Mouse (Mus musculus) midbrain, embryonic 13.5 days (tissue): ENCODE measurements around the gene Bmper. TPM values are rescaled to one million over a fixed set of nuclear protein-coding genes. Genes with fewer than 3 reads are reported as not detected.

ENCODE experiments used
- ATAC-seq: fragments of 200-750 bp; cut with Nextera tagmentation; 2 replicates; pipeline ENCODE4 v1.8.0; 2017; ENCODE audit warnings: mild to moderate bottlenecking, moderate TSS enrichment, moderate library complexity
- H3K27ac ChIP-seq: fragments of 300-500 bp; sonication (generic); 2 replicates; pipeline ENCODE4 v1.5.1; 2015; ENCODE audit warnings: inconsistent platforms, mild to moderate bottlenecking, moderate library complexity
- H3K27me3 ChIP-seq: fragments of 300-500 bp; sonication (generic); 2 replicates; pipeline ENCODE4 v1.6.1; 2015; ENCODE audit warnings: mild to moderate bottlenecking, inconsistent platforms
- H3K36me3 ChIP-seq: fragments of 300-500 bp; sonication (generic); 2 replicates; pipeline ENCODE4 v1.6.1; 2015; ENCODE audit warnings: mild to moderate bottlenecking, inconsistent platforms
- H3K4me1 ChIP-seq: fragments of 300-500 bp; sonication (generic); replicated peaks from 2 replicates; pipeline ENCODE4 v1.6.1; 2015; ENCODE audit warnings: inconsistent platforms
- H3K4me2 ChIP-seq: fragments of 300-500 bp; sonication (generic); replicated peaks from 2 replicates; pipeline ENCODE4 v1.6.1; 2015; ENCODE audit warnings: moderate library complexity, mild to moderate bottlenecking, inconsistent platforms
- H3K4me3 ChIP-seq: fragments of 300-500 bp; sonication (generic); replicated peaks from 2 replicates; pipeline ENCODE4 v1.5.1; 2015; ENCODE audit warnings: mild to moderate bottlenecking, inconsistent platforms
- H3K9ac ChIP-seq: fragments of 300-500 bp; sonication (generic); replicated peaks from 2 replicates; pipeline ENCODE4 v1.6.1; 2015; ENCODE audit warnings: mild to moderate bottlenecking, inconsistent platforms
- H3K9me3 ChIP-seq: fragments of 300-500 bp; sonication (generic); 2 replicates; pipeline ENCODE4 v1.6.1; 2016; ENCODE audit warnings: mild to moderate bottlenecking, inconsistent platforms
- WGBS: fragments of 180-500 bp; shearing (Covaris S2); methylation state at CpG from one replicate; pipeline ENCODE4 v1.1.7; 2015; 5-methylcytosine and 5-hydroxymethylcytosine counted together
- polyA plus RNA-seq: library from polyadenylated mRNA; unstranded; fragments of >200 nt; fragmentation: Nextera tagmentation; extraction: Ambion mirVana; gene quantifications from 2 replicates; pipeline ENCODE4 v1.2.1, GENCODE M21; 2015

The Bmper gene
- polyA plus RNA-seq, 1 experiment from 2014 or later = 3.8 TPM

GRCm38 (mm10) chr9:23412956-23413355 lies 190.1 kb downstream of the Bmper start:
- no peaks in the 10 kb centered on the region; the same call in 1 of the 2 replicates for H3K36me3 ChIP-seq
- no peaks in the 10 kb centered on the region for H3K27me3 ChIP-seq
- H3K4me2 ChIP-seq = no peak overlapping the region
- no peak overlapping the region for H3K4me3 ChIP-seq
- ATAC-seq = no peak
- H3K4me1 ChIP-seq = no peaks in the 10 kb centered on the region
- H3K27ac ChIP-seq = no peak overlapping the region
- no peak overlapping the region for H3K9ac ChIP-seq
- 74% methylated on average over 2 of the region's 2 CpGs for WGBS
- H3K9me3 ChIP-seq = peaks cover 10% of the 10 kb centered on the region; the same call in 1 of the 2 replicates

DNA sequence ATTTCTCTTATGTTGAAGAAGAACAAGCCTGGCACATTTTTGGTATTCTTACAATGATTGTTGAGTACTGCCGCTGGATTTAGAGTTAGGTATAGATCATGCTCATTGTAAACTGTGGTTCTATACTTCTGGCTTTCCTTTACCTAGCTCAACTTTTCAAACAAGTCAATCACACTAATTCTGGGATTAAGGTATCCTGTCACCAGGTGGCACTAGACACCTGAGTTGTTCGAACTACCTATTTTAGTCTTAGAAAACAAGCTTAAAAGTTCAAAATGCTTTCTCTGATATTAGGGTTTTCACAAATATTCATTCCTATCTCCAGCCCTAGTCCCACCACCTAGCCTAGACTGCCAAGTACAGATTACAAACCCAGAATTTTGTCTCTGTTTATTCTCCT lies 196.2 kb downstream of the Bmper start:
- no peaks in the 10 kb centered on the region for H3K36me3 ChIP-seq
- WGBS = 94% methylated on average over 2 of the region's 2 CpGs
- no peak overlapping the region for H3K27ac ChIP-seq
- peaks cover 10% of the 10 kb centered on the region; the same call in 1 of the 2 replicates for H3K9me3 ChIP-seq
- no peak overlapping the region for H3K4me2 ChIP-seq
- no peaks in the 10 kb centered on the region for H3K27me3 ChIP-seq
- ATAC-seq = no peak
- H3K4me3 ChIP-seq = no peak overlapping the region
- H3K9ac ChIP-seq = no peak overlapping the region
- H3K4me1 ChIP-seq = no peaks in the 10 kb centered on the region

DNA sequence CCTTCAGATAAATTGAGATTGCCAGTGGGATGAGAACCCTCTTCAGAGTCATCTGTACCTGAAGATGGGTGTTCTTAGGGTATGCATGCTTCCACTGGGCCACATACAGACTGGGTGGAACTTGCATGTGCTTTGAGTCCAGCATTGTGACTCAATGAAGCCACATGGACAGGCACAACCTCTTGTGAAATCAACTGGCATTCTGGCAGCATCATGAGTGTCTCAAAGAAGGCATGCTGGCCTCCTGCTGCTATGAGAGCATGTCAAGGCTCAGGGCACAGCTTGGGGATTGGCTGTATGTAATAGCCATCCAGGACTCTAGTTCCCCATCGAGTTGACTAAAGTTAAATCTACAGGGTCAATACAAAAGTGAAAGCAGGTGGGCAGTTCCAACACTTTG lies 200.9 kb downstream of the Bmper start:
- Histone ChIP-seq H3K4me2 (no peak overlapping the region), H3K36me3 (no peaks in the 10 kb centered on the region), H3K4me3 (no peak overlapping the region), H3K4me1 (no peaks in the 10 kb centered on the region), H3K27me3 (no peaks in the 10 kb centered on the region), H3K9ac (no peak overlapping the region), H3K9me3 (no peaks in the 10 kb centered on the region), H3K27ac (no peak overlapping the region)
- ATAC-seq = no peak
- WGBS = 75% methylated on average over 1 of the region's 1 CpGs

GRCm38 (mm10) chr9:23432631-23433030 lies 209.8 kb downstream of the Bmper start:
- Histone ChIP-seq H3K4me1 (peaks cover 5% of the 10 kb centered on the region; the same call in 1 of the 2 replicates), H3K27me3 (no peaks in the 10 kb centered on the region), H3K4me3 (no peak overlapping the region), H3K36me3 (no peaks in the 10 kb centered on the region), H3K4me2 (no peak overlapping the region), H3K9me3 (no peaks in the 10 kb centered on the region), H3K9ac (no peak overlapping the region), H3K27ac (no peak overlapping the region)
- no peak for ATAC-seq
- 83% methylated on average over 2 of the region's 2 CpGs for WGBS

DNA sequence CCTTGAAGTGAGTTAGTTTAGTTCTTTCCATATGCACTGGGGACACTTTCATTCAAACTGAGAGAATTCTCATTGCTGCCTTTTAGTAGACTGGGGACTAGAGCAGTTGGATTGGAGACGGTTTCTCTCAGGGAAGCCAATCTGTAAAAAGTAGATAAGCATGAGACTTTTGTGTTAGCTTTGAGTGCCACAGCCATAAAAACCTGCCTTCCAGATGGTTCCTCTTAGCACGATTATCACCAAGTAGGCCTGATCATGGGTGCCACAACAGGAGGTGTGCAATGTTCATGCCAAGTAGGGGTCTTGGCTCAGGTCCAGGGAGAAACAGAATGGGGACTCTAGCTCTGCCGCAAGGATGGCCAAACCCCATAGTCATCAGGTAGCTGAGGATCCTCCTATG lies 210.4 kb downstream of the Bmper start:
- no peaks in the 10 kb centered on the region for H3K27me3 ChIP-seq
- peaks cover 5% of the 10 kb centered on the region; the same call in 1 of the 2 replicates for H3K4me1 ChIP-seq
- no peak for ATAC-seq
- H3K4me2 ChIP-seq = no peak overlapping the region
- no peaks in the 10 kb centered on the region for H3K9me3 ChIP-seq
- H3K36me3 ChIP-seq = no peaks in the 10 kb centered on the region
- no peak overlapping the region for H3K27ac ChIP-seq
- H3K4me3 ChIP-seq = no peak overlapping the region
- WGBS = 90% methylated on average over 3 of the region's 3 CpGs
- H3K9ac ChIP-seq = no peak overlapping the region

DNA sequence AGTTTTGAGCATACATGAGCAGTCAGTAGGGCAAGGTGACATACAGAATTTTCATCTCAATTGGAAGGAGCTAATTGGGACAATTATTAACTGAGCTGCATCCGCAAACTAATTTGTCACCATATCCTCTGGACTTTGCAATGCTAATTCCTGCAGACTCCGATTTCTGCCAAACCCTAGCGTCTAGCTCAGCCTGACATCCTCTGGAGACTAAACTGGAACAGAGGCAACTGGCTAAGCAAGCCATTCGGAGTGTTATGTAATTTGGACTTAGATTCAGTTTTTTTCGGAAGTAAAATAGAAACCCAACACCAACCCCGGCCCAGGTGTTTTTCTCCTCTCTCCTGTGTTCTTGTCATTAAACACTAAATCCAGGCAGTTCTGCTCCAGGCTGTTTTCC lies 213.9 kb downstream of the Bmper start:
- ATAC-seq = no peak
- H3K27ac ChIP-seq = no peak overlapping the region
- no peak overlapping the region for H3K4me2 ChIP-seq
- whole genome bisulfite sequencing = 77% methylated on average over 6 of the region's 6 CpGs
- H3K4me3 ChIP-seq = no peak overlapping the region
- no peak overlapping the region for H3K9ac ChIP-seq
- H3K27me3 ChIP-seq = no peaks in the 10 kb centered on the region
- no peaks in the 10 kb centered on the region for H3K36me3 ChIP-seq
- H3K9me3 ChIP-seq = no peaks in the 10 kb centered on the region
- peaks cover 5% of the 10 kb centered on the region; the same call in 1 of the 2 replicates for H3K4me1 ChIP-seq

DNA sequence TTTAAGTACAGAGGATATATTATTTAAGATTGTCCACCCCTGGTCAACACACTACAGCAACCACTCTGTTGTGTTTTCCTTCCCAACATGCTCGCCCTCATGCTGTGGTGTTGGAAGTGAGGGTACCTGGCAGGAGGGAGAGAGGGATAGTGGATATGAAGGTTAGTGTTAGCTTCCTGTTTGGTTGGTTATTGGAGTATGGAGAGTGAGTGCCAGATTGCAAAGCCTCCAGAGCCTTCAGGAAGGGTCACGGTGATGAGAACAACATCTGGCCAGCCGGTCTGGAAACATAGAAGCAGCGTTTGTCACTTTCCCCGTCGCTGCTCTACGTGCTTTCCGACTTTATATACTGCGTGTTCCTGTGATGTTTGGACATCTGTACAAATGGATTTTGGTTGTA lies 215.8 kb downstream of the Bmper start:
- H3K27me3 ChIP-seq = no peaks in the 10 kb centered on the region
- no peak overlapping the region for H3K4me2 ChIP-seq
- H3K9me3 ChIP-seq = no peaks in the 10 kb centered on the region
- H3K4me1 ChIP-seq = no peaks in the 10 kb centered on the region; the same call in 1 of the 2 replicates
- H3K4me3 ChIP-seq = no peak overlapping the region
- no peaks in the 10 kb centered on the region for H3K36me3 ChIP-seq
- no peak overlapping the region for H3K27ac ChIP-seq
- ATAC-seq = no peak
- no peak overlapping the region for H3K9ac ChIP-seq
- WGBS = 93% methylated on average over 9 of the region's 9 CpGs

- Histone ChIP-seq H3K4me2 (no peak overlapping the region), H3K9ac (no peak overlapping the region), H3K4me1 (no peaks in the 10 kb centered on the region; the same call in 1 of the 2 replicates), H3K9me3 (no peaks in the 10 kb centered on the region), H3K36me3 (no peaks in the 10 kb centered on the region), H3K27me3 (no peaks in the 10 kb centered on the region), H3K27ac (no peak overlapping the region), H3K4me3 (no peak overlapping the region)
- WGBS = 62% methylated on average over 5 of the region's 5 CpGs
- ATAC-seq = no peak
These were observed 219.3 kb downstream of the Bmper start for GRCm38 (mm10) chr9:23442168-23442567.

- Histone ChIP-seq H3K36me3 (no peaks in the 10 kb centered on the region), H3K27me3 (no peaks in the 10 kb centered on the region), H3K4me1 (no peaks in the 10 kb centered on the region), H3K9ac (no peak overlapping the region), H3K4me3 (no peak overlapping the region), H3K9me3 (no peaks in the 10 kb centered on the region), H3K4me2 (no peak overlapping the region), H3K27ac (no peak overlapping the region)
- WGBS = 97% methylated on average over 4 of the region's 4 CpGs
- 0 out of 2 replicates have a peak, but pooled peaks have one; percentile 30 for ATAC-seq
These were observed 222.1 kb downstream of the Bmper start for GRCm38 (mm10) chr9:23444975-23445374.

DNA sequence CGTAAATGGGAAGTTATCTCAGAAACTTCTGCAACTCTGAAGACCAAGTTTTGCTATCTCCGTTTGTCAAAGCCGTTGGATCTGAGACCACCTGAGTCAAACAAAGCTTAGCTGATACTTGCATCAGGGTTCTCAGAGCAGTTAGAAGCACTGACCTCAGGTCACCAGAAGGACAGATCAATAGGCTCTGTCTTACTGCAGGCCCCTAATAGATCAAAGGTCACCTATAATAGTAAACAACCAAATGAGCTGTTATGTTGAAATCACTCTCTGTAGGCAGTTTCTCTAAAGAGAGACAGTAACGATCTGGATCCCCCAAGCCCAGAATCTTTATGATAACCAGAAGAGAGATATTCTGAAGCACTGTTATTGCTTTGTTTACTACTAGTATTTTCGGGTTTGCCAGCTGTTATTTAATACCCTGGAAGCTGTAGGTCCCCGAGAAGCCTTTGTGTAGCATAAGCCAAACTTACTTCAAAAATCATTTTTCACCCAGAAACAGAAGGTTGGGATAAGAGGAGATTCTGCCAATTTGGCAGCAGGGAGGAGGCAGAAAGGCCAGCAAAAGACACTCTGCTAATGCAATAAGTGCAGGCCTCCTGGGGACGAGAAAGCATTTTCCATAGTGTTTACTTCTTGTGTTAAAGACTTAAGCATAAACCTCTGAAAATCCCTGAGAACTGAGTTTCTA lies 224.5 kb downstream of the Bmper start:
- Histone ChIP-seq H3K9me3 (no peaks in the 10 kb centered on the region), H3K36me3 (no peaks in the 10 kb centered on the region), H3K4me2 (no peak overlapping the region), H3K27me3 (no peaks in the 10 kb centered on the region), H3K9ac (no peak overlapping the region), H3K4me3 (no peak overlapping the region), H3K4me1 (no peaks in the 10 kb centered on the region), H3K27ac (no peak overlapping the region)
- WGBS = 78% methylated on average over 7 of the region's 7 CpGs
- ATAC-seq = no peak

DNA sequence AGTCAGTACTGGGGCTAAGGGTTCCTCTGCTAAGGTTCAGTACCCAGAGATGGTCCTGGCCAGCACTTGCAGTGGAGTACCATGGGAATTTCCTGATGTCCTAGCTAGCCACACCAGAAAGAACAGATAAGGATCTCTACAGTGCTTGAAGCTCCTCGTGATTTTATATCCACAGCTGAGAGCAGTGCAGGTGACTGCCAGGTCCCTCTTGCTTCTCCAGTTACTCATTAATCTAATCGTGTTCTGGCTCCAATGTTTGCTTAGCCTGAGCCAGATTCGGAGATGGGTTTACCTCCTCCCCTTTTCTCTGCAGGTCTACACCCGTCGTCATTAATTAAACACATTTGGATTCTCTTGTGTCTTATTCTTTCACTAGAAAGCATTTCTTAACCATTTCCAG lies 230.4 kb downstream of the Bmper start:
- no peaks in the 10 kb centered on the region for H3K9me3 ChIP-seq
- no peaks in the 10 kb centered on the region for H3K36me3 ChIP-seq
- H3K4me1 ChIP-seq = no peaks in the 10 kb centered on the region
- H3K27me3 ChIP-seq = no peaks in the 10 kb centered on the region
- no peak overlapping the region for H3K27ac ChIP-seq
- H3K4me2 ChIP-seq = no peak overlapping the region
- H3K9ac ChIP-seq = no peak overlapping the region
- no peak overlapping the region for H3K4me3 ChIP-seq
- no peak for ATAC-seq
- 61% methylated on average over 5 of the region's 5 CpGs for WGBS

- no peak overlapping the region for H3K4me3 ChIP-seq
- no peaks in the 10 kb centered on the region for H3K9me3 ChIP-seq
- no peak overlapping the region for H3K27ac ChIP-seq
- H3K4me1 ChIP-seq = peaks cover 3% of the 10 kb centered on the region; the same call in 1 of the 2 replicates
- H3K27me3 ChIP-seq = no peaks in the 10 kb centered on the region
- no peak for ATAC-seq
- no peak overlapping the region for H3K4me2 ChIP-seq
- no peak overlapping the region for H3K9ac ChIP-seq
- 50% methylated on average over 3 of the region's 3 CpGs for WGBS
- no peaks in the 10 kb centered on the region for H3K36me3 ChIP-seq
These were observed 234.3 kb downstream of the Bmper start for GRCm38 (mm10) chr9:23457186-23457585.

DNA sequence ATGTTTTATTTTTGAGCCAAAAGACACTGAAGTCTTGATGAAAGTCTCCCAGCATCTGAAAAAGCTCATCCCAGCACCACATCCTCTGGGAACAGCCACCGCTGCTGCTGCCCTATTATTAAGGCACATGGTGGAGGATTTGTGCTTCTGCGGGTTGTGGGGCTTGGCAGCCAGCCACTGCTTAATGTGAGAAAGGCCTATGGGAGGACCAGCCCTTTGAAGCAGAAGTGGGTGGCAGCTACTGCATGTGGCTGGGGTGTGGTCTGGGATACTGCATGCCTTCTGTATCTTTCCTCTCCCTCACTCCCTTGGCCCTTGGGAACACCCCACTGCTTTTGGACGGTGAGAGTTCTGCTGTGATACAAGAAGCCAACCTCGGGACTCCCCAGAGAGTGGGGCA lies 237.8 kb downstream of the Bmper start:
- no peak overlapping the region for H3K9ac ChIP-seq
- ATAC-seq = peak; percentile 54
- H3K4me1 ChIP-seq = peaks cover 3% of the 10 kb centered on the region; the same call in 1 of the 2 replicates
- H3K4me3 ChIP-seq = no peak overlapping the region
- no peak overlapping the region for H3K27ac ChIP-seq
- 67% methylated on average over 4 of the region's 4 CpGs for WGBS
- no peak overlapping the region for H3K4me2 ChIP-seq
- H3K27me3 ChIP-seq = no peaks in the 10 kb centered on the region
- H3K9me3 ChIP-seq = no peaks in the 10 kb centered on the region
- no peaks in the 10 kb centered on the region for H3K36me3 ChIP-seq
